Mouse (Mus musculus) embryonic facial prominence, embryonic 12.5 days (tissue): ENCODE measurements around the gene Cinp. TPM values are rescaled to one million over a fixed set of nuclear protein-coding genes. Genes with fewer than 3 reads are reported as not detected.
A peak's percentile ranks its signal among the peaks of the same experiment; 100 is the strongest.
"Not testable (repeated sequence)": the region's sequence is repeated elsewhere in the genome, so short reads cannot be mapped to it uniquely, and the experiment has no call there.

Experiments
- ATAC-seq: fragments of 200-750 bp; cut with Nextera tagmentation; 2 replicates; pipeline ENCODE4 v1.8.0; 2017; ENCODE audit not compliant: insufficient number of reproducible peaks, insufficient read depth, low FRiP score, low TSS enrichment
- H3K27ac ChIP-seq: fragments of 300-500 bp; sonication (generic); 2 replicates; pipeline ENCODE4 v1.5.1; 2016; ENCODE audit warnings: mild to moderate bottlenecking
- H3K27me3 ChIP-seq: fragments of 300-500 bp; sonication (generic); 2 replicates; pipeline ENCODE4 v1.6.1; 2016; ENCODE audit warnings: mild to moderate bottlenecking, moderate library complexity
- H3K36me3 ChIP-seq: fragments of 300-500 bp; sonication (generic); 2 replicates; pipeline ENCODE4 v1.6.1; 2016; ENCODE audit warnings: mild to moderate bottlenecking
- H3K4me1 ChIP-seq: fragments of 300-500 bp; sonication (generic); 2 replicates; pipeline ENCODE4 v1.6.1; 2016
- H3K4me2 ChIP-seq: fragments of 300-500 bp; sonication (generic); replicated peaks from 2 replicates; pipeline ENCODE4 v1.6.1; 2016; ENCODE audit warnings: mild to moderate bottlenecking, moderate library complexity
- H3K4me3 ChIP-seq: fragments of 300-500 bp; sonication (generic); 2 replicates; pipeline ENCODE4 v1.5.1; 2016; ENCODE audit warnings: mild to moderate bottlenecking
- H3K9ac ChIP-seq: fragments of 300-500 bp; sonication (generic); 2 replicates; pipeline ENCODE4 v1.6.1; 2016; ENCODE audit warnings: mild to moderate bottlenecking, moderate library complexity
- H3K9me3 ChIP-seq: fragments of 300-500 bp; sonication (generic); 2 replicates; pipeline ENCODE4 v1.6.1; 2016; ENCODE audit warnings: mild to moderate bottlenecking, moderate library complexity
- WGBS: fragments of 180-500 bp; shearing (Covaris S2); methylation state at CpG from one replicate; pipeline ENCODE4 v1.1.7; 2016; 5-methylcytosine and 5-hydroxymethylcytosine counted together
- polyA plus RNA-seq: library from polyadenylated mRNA; unstranded; fragments of >200 nt; fragmentation: Nextera tagmentation; extraction: Ambion mirVana; gene quantifications from 2 replicates; pipeline ENCODE4 v1.2.1, GENCODE M21; 2016

Gene Cinp
- polyA plus RNA-seq, 1 experiment from 2014 or later, result 70.0 TPM

- peaks cover 46% of the 10 kb centered on the region for H3K36me3 ChIP-seq
Observed at GRCm38 (mm10) chr12:110860293-110860692, 28.7 kb downstream of the Cinp start.

GRCm38 (mm10) chr12:110858681-110859080 is 30.3 kb downstream of the Cinp start:
- peaks cover 46% of the 10 kb centered on the region for H3K36me3 ChIP-seq
- H3K4me2 ChIP-seq, ATAC-seq, H3K9me3 ChIP-seq, H3K27ac ChIP-seq, H3K4me1 ChIP-seq, H3K27me3 ChIP-seq, H3K9ac ChIP-seq, H3K4me3 ChIP-seq: not testable (repeated sequence)
- WGBS, result 95% methylated on average over 15 of the region's 15 CpGs

More at GRCm38 (mm10) chr12:110860293-110860692, 28.7 kb downstream of the Cinp start:
- Histone ChIP-seq H3K9me3 (no peaks in the 10 kb centered on the region), H3K9ac (no peak overlapping the region), H3K4me2 (no peak overlapping the region), H3K27ac (no peak overlapping the region), H3K27me3 (no peaks in the 10 kb centered on the region), H3K4me1 (no peaks in the 10 kb centered on the region), H3K4me3 (no peak overlapping the region)
- no peak for ATAC-seq

- Histone ChIP-seq H3K9me3 (no peaks in the 10 kb centered on the region), H3K9ac (no peak overlapping the region), H3K36me3 (peaks cover 41% of the 10 kb centered on the region), H3K27ac (no peak overlapping the region), H3K4me3 (no peak overlapping the region), H3K4me1 (no peaks in the 10 kb centered on the region), H3K4me2 (no peak overlapping the region), H3K27me3 (no peaks in the 10 kb centered on the region)
- 57% methylated on average over 7 of the region's 7 CpGs for WGBS
- ATAC-seq, result no peak
Observed at GRCm38 (mm10) chr12:110857196-110857595, 31.7 kb downstream of the Cinp start.

GRCm38 (mm10) chr12:110854786-110855737 is 33.9 kb downstream of the Cinp start:
- no peak overlapping the region; the same call in 1 of the 2 replicates for H3K9ac ChIP-seq
- H3K27ac ChIP-seq, result 0 out of 2 replicates have a peak overlapping the region, but pooled peaks have one; percentile 1
- no peaks in the 10 kb centered on the region for H3K9me3 ChIP-seq
- H3K4me3 ChIP-seq, result no peak overlapping the region
- no peak overlapping the region for H3K4me2 ChIP-seq
- peaks cover 7% of the 10 kb centered on the region for H3K4me1 ChIP-seq
- H3K36me3 ChIP-seq, result peaks cover 25% of the 10 kb centered on the region
- 87% methylated on average over 32 of the region's 32 CpGs for WGBS
- H3K27me3 ChIP-seq, result no peaks in the 10 kb centered on the region
- ATAC-seq, result no peak

GRCm38 (mm10) chr12:110851923-110852322 is 37.0 kb downstream of the Cinp start:
- 90% methylated on average over 1 of the region's 1 CpGs for WGBS
- H3K4me2 ChIP-seq, result no peak overlapping the region
- H3K9me3 ChIP-seq, result no peaks in the 10 kb centered on the region
- H3K36me3 ChIP-seq, result peaks cover 20% of the 10 kb centered on the region
- H3K4me1 ChIP-seq, result peaks cover 7% of the 10 kb centered on the region
- H3K27ac ChIP-seq, result no peak overlapping the region
- no peak overlapping the region for H3K4me3 ChIP-seq
- ATAC-seq, result no peak
- no peak overlapping the region for H3K9ac ChIP-seq
- H3K27me3 ChIP-seq, result no peaks in the 10 kb centered on the region

- Histone ChIP-seq H3K9ac (peak overlapping the region; percentile 95; the same call in 1 of the 2 replicates), H3K36me3 (peaks cover 18% of the 10 kb centered on the region), H3K4me1 (peaks cover 7% of the 10 kb centered on the region), H3K4me2 (peak overlapping the region; percentile 79), H3K27me3 (no peaks in the 10 kb centered on the region), H3K9me3 (no peaks in the 10 kb centered on the region), H3K27ac (no peak overlapping the region), H3K4me3 (peak overlapping the region; percentile 93)
- WGBS, result 86% methylated on average over 12 of the region's 12 CpGs
- ATAC-seq, result no peak
Observed at GRCm38 (mm10) chr12:110851414-110851813, 37.5 kb downstream of the Cinp start.

GRCm38 (mm10) chr12:110850929-110851256 is 38.1 kb downstream of the Cinp start:
- ATAC-seq, result no peak
- peaks cover 12% of the 10 kb centered on the region for H3K4me1 ChIP-seq
- peak overlapping the region; percentile 95 for H3K9ac ChIP-seq
- peak overlapping the region; percentile 80 for H3K27ac ChIP-seq
- H3K4me3 ChIP-seq, result peak overlapping the region; percentile 93
- 17% methylated on average over 9 of the region's 9 CpGs for WGBS
- H3K4me2 ChIP-seq, result peak overlapping the region; percentile 79
- 0 out of 2 replicates have a peak, but pooled peaks cover 5% of the 10 kb centered on the region for H3K27me3 ChIP-seq
- H3K36me3 ChIP-seq, result peaks cover 13% of the 10 kb centered on the region
- H3K9me3 ChIP-seq, result no peaks in the 10 kb centered on the region

- peaks cover 7% of the 10 kb centered on the region for H3K36me3 ChIP-seq
Observed at GRCm38 (mm10) chr12:110850010-110850928, 38.7 kb downstream of the Cinp start, which contains the start of gene Zfp839. Zfp839 (plus strand) TSS chr12:110850253.

GRCm38 (mm10) chr12:110846191-110846765 is 42.7 kb downstream of the Cinp start:
- no peaks in the 10 kb centered on the region for H3K9me3 ChIP-seq
- H3K9ac ChIP-seq, result peak overlapping the region; percentile 31; the same call in 1 of the 2 replicates
- peak overlapping the region; percentile 47 for H3K4me3 ChIP-seq
- peaks cover 12% of the 10 kb centered on the region for H3K4me1 ChIP-seq
- ATAC-seq, result no peak
- no peaks in the 10 kb centered on the region for H3K36me3 ChIP-seq
- peak overlapping the region; percentile 59 for H3K4me2 ChIP-seq
- 72% methylated on average over 6 of the region's 6 CpGs for WGBS
- H3K27me3 ChIP-seq, result 0 out of 2 replicates have a peak, but pooled peaks cover 6% of the 10 kb centered on the region
- H3K27ac ChIP-seq, result no peak overlapping the region

More at GRCm38 (mm10) chr12:110850010-110850928, 38.7 kb downstream of the Cinp start, which contains the start of gene Zfp839:
- H3K9me3 ChIP-seq, result no peaks in the 10 kb centered on the region
- H3K27ac ChIP-seq, result peak within 1 kb of the TSS; percentile 80
- peak within 1 kb of the TSS; percentile 95 for H3K9ac ChIP-seq
- H3K4me3 ChIP-seq, result peak within 1 kb of the TSS; percentile 93
- H3K4me1 ChIP-seq, result peaks cover 13% of the 10 kb centered on the region
- peak within 1 kb of the TSS; percentile 79 for H3K4me2 ChIP-seq
- peak; percentile 48 for ATAC-seq
- 0 out of 2 replicates have a peak, but pooled peaks cover 6% of the 10 kb centered on the region for H3K27me3 ChIP-seq
- under 1% methylated on average over 81 of the region's 89 CpGs for WGBS

GRCm38 (mm10) chr12:110845131-110845880 is 43.6 kb downstream of the Cinp start:
- WGBS, result under 1% methylated on average over 36 of the region's 36 CpGs
- 0 out of 2 replicates have a peak, but pooled peaks cover 6% of the 10 kb centered on the region for H3K27me3 ChIP-seq
- H3K4me2 ChIP-seq, result peak overlapping the region; percentile 59
- ATAC-seq, result peak; percentile 82
- H3K9me3 ChIP-seq, result no peaks in the 10 kb centered on the region
- peaks cover 6% of the 10 kb centered on the region; the same call in 1 of the 2 replicates for H3K4me1 ChIP-seq
- no peaks in the 10 kb centered on the region for H3K36me3 ChIP-seq
- peak overlapping the region; percentile 47 for H3K4me3 ChIP-seq
- 0 out of 2 replicates have a peak overlapping the region, but pooled peaks have one; percentile 43 for H3K27ac ChIP-seq
- H3K9ac ChIP-seq, result peak overlapping the region; percentile 47
